Mouse (Mus musculus) lung, postnatal 25 days (tissue): Measurements from ENCODE around the gene Galnt9.

Source experiments
- DNase-seq: peaks from one replicate; pipeline ENCODE4 v3.0.0; 2022; ENCODE audit warnings: low spot score

The Galnt9 gene

GRCm38 (mm10) chr5:110635951-110636707, 92.0 kb downstream of the Galnt9 start:
- peak; percentile 31 for DNase-seq

GRCm38 (mm10) chr5:110638306-110639074, 94.3 kb downstream of the Galnt9 start:
- DNase-seq, result no peak

- peak; percentile 72 for DNase-seq
Observed at GRCm38 (mm10) chr5:110639459-110639858, 95.3 kb downstream of the Galnt9 start.

GRCm38 (mm10) chr5:110646377-110646776, 102.2 kb downstream of the Galnt9 start:
- no peak for DNase-seq

- DNase-seq, result peak; percentile 94
Observed at GRCm38 (mm10) chr5:110652719-110653648, 108.8 kb downstream of the Galnt9 start, which contains the start of the genes Noc4l and Ddx51. TSS of gene Noc4l (minus strand) at chr5:110653417. TSS of gene Ddx51 (plus strand) at chr5:110653451.

GRCm38 (mm10) chr5:110653686-110654085, 109.5 kb downstream of the Galnt9 start:
- peak; percentile 3 for DNase-seq

GRCm38 (mm10) chr5:110659682-110660081, 115.5 kb downstream of the Galnt9 start:
- DNase-seq, result no peak

- DNase-seq, result no peak
Observed at GRCm38 (mm10) chr5:110664041-110664440, 119.9 kb downstream of the Galnt9 start.

GRCm38 (mm10) chr5:110664750-110665269, 120.7 kb downstream of the Galnt9 start:
- DNase-seq, result no peak

- DNase-seq, result no peak
Observed at GRCm38 (mm10) chr5:110665486-110666121, 121.4 kb downstream of the Galnt9 start.
